Mouse (Mus musculus) retina, postnatal 7 days (tissue): ENCODE results near the gene Actn3.
"Not testable (repeated sequence)": the region's sequence is repeated elsewhere in the genome, so short reads cannot be mapped to it uniquely, and the experiment has no call there.

Experiments
- DNase-seq: peaks from one replicate; pipeline ENCODE4 v3.0.0-alpha.2; 2012; ENCODE audit warnings: low read depth, low spot score

The Actn3 gene

DNA sequence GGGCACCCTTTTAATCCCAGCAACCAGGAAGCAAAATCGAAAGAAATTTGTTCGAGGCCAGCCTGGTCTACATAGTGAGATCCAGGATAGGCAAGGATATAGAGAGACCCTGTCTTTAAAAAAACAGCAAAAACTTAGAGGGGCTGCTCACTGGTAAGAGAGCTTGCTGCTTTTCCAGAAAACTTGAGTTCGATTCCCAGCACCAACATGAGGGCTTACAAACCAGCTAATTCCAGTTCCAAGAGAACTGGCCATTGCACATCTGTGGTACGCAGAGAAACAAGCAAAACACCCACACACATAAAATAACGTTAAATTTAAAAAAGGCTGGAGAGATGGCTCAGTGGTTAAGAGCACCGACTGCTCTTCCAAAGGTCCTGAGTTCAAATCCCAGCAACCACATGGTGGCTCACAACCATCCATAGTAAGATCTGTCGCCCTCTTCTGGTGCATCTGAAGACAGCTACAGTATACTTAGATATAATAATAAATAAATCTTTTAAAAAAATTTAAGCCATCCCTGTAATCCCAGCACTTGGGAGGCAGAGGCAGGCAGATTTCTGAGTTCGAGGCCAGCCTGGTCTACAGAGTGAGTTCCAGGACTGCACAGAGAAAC is 65.3 kb downstream of the Actn3 start:
- not testable (repeated sequence) for DNase-seq

DNA sequence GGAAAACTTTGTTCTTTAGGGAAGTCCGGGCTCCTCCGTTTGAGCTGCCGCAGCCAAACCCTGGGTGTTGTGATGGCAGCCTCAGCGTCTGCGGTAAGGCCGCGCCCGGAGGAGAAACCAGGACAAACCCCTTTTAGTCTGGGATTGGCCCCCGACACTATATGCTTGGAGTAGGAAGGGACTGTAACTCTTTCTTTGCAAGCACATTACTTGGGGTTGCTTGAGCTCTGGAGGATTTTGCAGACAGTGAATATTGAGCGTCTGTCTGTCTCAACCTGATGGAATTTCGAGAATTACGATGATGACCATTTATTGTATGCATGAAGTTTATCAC is 65.8 kb downstream of the Actn3 start:
- no peak for DNase-seq
